Mouse (Mus musculus) kidney, adult 8-10 months (tissue): Measurements from ENCODE around the gene Fam129a.

ENCODE experiments used
- DNase-seq, 2 experiments: peaks; one replicate each; pipeline ENCODE4 v3.0.0; 2022

Fam129a gene

GRCm38 (mm10) chr1:151627141-151627540 lies 56.2 kb downstream of the Fam129a start:
- DNase-seq = peak; percentile 33 to 41

GRCm38 (mm10) chr1:151629591-151630250 lies 58.7 kb downstream of the Fam129a start:
- DNase-seq = no peak

GRCm38 (mm10) chr1:151630251-151630628 lies 59.3 kb downstream of the Fam129a start:
- DNase-seq = no peak

- DNase-seq = no peak
Observed at GRCm38 (mm10) chr1:151631061-151631460, 60.1 kb downstream of the Fam129a start.

GRCm38 (mm10) chr1:151631703-151632294 lies 60.8 kb downstream of the Fam129a start:
- DNase-seq = no peak

GRCm38 (mm10) chr1:151632567-151633356 lies 61.8 kb downstream of the Fam129a start:
- no peak for DNase-seq

GRCm38 (mm10) chr1:151636637-151637036 lies 65.7 kb downstream of the Fam129a start:
- no peak for DNase-seq

GRCm38 (mm10) chr1:151637351-151637922 lies 66.5 kb downstream of the Fam129a start:
- DNase-seq = no peak

- no peak for DNase-seq
Observed at GRCm38 (mm10) chr1:151638357-151638756, 67.4 kb downstream of the Fam129a start.

GRCm38 (mm10) chr1:151638770-151639169 lies 67.8 kb downstream of the Fam129a start:
- no peak for DNase-seq

- DNase-seq = no peak
Observed at GRCm38 (mm10) chr1:151646380-151646779, 75.4 kb downstream of the Fam129a start.

GRCm38 (mm10) chr1:151648099-151648498 lies 77.1 kb downstream of the Fam129a start:
- no peak for DNase-seq

GRCm38 (mm10) chr1:151657042-151657605 lies 86.1 kb downstream of the Fam129a start:
- DNase-seq = no peak

- DNase-seq = no peak
Observed at GRCm38 (mm10) chr1:151658291-151658830, 87.4 kb downstream of the Fam129a start.

- DNase-seq = no peak
Observed at GRCm38 (mm10) chr1:151659636-151660035, 88.7 kb downstream of the Fam129a start.

GRCm38 (mm10) chr1:151660251-151660650 lies 89.3 kb downstream of the Fam129a start:
- no peak for DNase-seq

GRCm38 (mm10) chr1:151660883-151661282 lies 89.9 kb downstream of the Fam129a start:
- DNase-seq = no peak

GRCm38 (mm10) chr1:151661684-151662439 lies 90.9 kb downstream of the Fam129a start:
- DNase-seq = no peak

GRCm38 (mm10) chr1:151662958-151663357 lies 92.0 kb downstream of the Fam129a start:
- DNase-seq = peak in 1 of 2 experiments; percentile 30

- no peak for DNase-seq
Observed at GRCm38 (mm10) chr1:151664384-151664783, 93.4 kb downstream of the Fam129a start.

GRCm38 (mm10) chr1:151664837-151665431 lies 93.9 kb downstream of the Fam129a start:
- DNase-seq = no peak
